Mouse (Mus musculus) liver, adult 2 months (tissue): ENCODE results near the gene Zbtb34. TPM values are rescaled to one million over a fixed set of nuclear protein-coding genes. Genes with fewer than 3 reads are reported as not detected.

Experiments used
- DNase-seq: peaks from one replicate; pipeline ENCODE4 v3.0.0-alpha.2; 2011; ENCODE audit warnings: low read depth, low spot score; ENCODE audit errors: extremely low read depth
- H3K27ac ChIP-seq: fragments of 200-500 bp; replicated peaks from 2 replicates; pipeline ENCODE4 v1.5.1; 2012; ENCODE audit warnings: low read depth, mild to moderate bottlenecking, control low read depth, inconsistent platforms, low read length; ENCODE audit not compliant: insufficient read depth
- H3K27me3 ChIP-seq: fragments of 200-500 bp; 2 replicates; pipeline ENCODE4 v1.6.1; 2012; ENCODE audit warnings: mild to moderate bottlenecking, moderate library complexity, low read length, inconsistent platforms; ENCODE audit not compliant: control insufficient read depth, insufficient read depth
- H3K36me3 ChIP-seq: fragments of 200-500 bp; 2 replicates; pipeline ENCODE4 v1.6.1; 2012; ENCODE audit warnings: low read length, inconsistent platforms; ENCODE audit not compliant: control insufficient read depth, insufficient read depth
- H3K4me1 ChIP-seq: fragments of 200-500 bp; 2 replicates; pipeline ENCODE4 v1.6.1; 2011; ENCODE audit warnings: low read length; ENCODE audit not compliant: control insufficient read depth, insufficient read depth
- H3K4me3 ChIP-seq: fragments of 200-500 bp; 2 replicates; pipeline ENCODE4 v1.5.1; 2011; ENCODE audit warnings: low read depth, mild to moderate bottlenecking, control low read depth, low read length, moderate library complexity; ENCODE audit not compliant: insufficient read depth
- H3K79me2 ChIP-seq: fragments of 200-500 bp; 2 replicates; pipeline ENCODE4 v1.6.1; 2012; ENCODE audit warnings: inconsistent platforms, mild to moderate bottlenecking, low read length, moderate library complexity; ENCODE audit not compliant: control insufficient read depth, insufficient read depth
- H3K9ac ChIP-seq: fragments of 200-500 bp; 2 replicates; pipeline ENCODE4 v1.6.1; 2012; ENCODE audit warnings: low read depth, mild to moderate bottlenecking, control low read depth, inconsistent platforms, low read length
- CTCF ChIP-seq: fragments of 200-500 bp; IDR thresholded peaks from 2 replicates; pipeline ENCODE4 v1.5.1; 2011; ENCODE audit warnings: low read depth, low read length, control low read depth
- POLR2A ChIP-seq: fragments of 200-500 bp; IDR thresholded peaks from 2 replicates; pipeline ENCODE4 v1.6.1; 2011; ENCODE audit warnings: low read length, control low read depth; ENCODE audit not compliant: insufficient read depth; ENCODE audit errors: extremely low read depth
- WGBS: fragments of 180-500 bp; shearing (Covaris S2); methylation state at CpG from one replicate; pipeline ENCODE4 v1.1.7; 2018; 5-methylcytosine and 5-hydroxymethylcytosine counted together
- polyA plus RNA-seq: library from polyadenylated mRNA; depleted of rRNA; stranded (reverse); fragments of >200 nt; gene quantifications from 2 replicates; pipeline ENCODE4 v1.2.3, GENCODE M21; 2012
- total RNA-seq: library from RNA; depleted of rRNA; stranded (reverse); fragments of >200 nt; gene quantifications from 2 replicates; pipeline ENCODE4 v1.2.3, GENCODE M21; 2014

Zbtb34 gene
- total and polyA plus RNA-seq, 2 experiments: 1.9 to 2.5 TPM

- 18% methylated on average over 5 of the region's 5 CpGs for WGBS
- Histone ChIP-seq H3K79me2 (no peaks in the 10 kb centered on the region), H3K4me1 (peaks cover 21% of the 10 kb centered on the region), H3K9ac (no peak overlapping the region), H3K27ac (no peak overlapping the region), H3K36me3 (0 out of 2 replicates have a peak, but pooled peaks cover 2% of the 10 kb centered on the region), H3K27me3 (no peaks in the 10 kb centered on the region), H3K4me3 (no peak overlapping the region)
- DNase-seq: peak; percentile 96
- TF ChIP-seq CTCF (no peak), POLR2A (no peak)
Observed at GRCm38 (mm10) chr2:33444358-33444757, 13.2 kb upstream of the Zbtb34 start.

GRCm38 (mm10) chr2:33442701-33443100 lies 11.6 kb upstream of the Zbtb34 start:
- 59% methylated on average over 4 of the region's 4 CpGs for WGBS
- no peak for TF ChIP-seq CTCF
- no peak for TF ChIP-seq POLR2A
- no peak overlapping the region for H3K9ac ChIP-seq
- H3K4me3 ChIP-seq: no peak overlapping the region
- no peaks in the 10 kb centered on the region for H3K27me3 ChIP-seq
- no peak for DNase-seq
- no peaks in the 10 kb centered on the region for H3K79me2 ChIP-seq
- H3K4me1 ChIP-seq: peaks cover 21% of the 10 kb centered on the region
- no peaks in the 10 kb centered on the region for H3K36me3 ChIP-seq
- no peak overlapping the region for H3K27ac ChIP-seq

- H3K27me3 ChIP-seq: no peaks in the 10 kb centered on the region
- TF ChIP-seq POLR2A (no peak), CTCF (no peak)
- H3K4me1 ChIP-seq: peaks cover 7% of the 10 kb centered on the region
- no peaks in the 10 kb centered on the region for H3K36me3 ChIP-seq
- no peak overlapping the region for H3K4me3 ChIP-seq
- H3K27ac ChIP-seq: no peak overlapping the region
- no peak for DNase-seq
- 59% methylated on average over 4 of the region's 4 CpGs for WGBS
- H3K79me2 ChIP-seq: no peaks in the 10 kb centered on the region
- H3K9ac ChIP-seq: no peak overlapping the region
Observed at GRCm38 (mm10) chr2:33440893-33441292, 9.8 kb upstream of the Zbtb34 start.

DNA sequence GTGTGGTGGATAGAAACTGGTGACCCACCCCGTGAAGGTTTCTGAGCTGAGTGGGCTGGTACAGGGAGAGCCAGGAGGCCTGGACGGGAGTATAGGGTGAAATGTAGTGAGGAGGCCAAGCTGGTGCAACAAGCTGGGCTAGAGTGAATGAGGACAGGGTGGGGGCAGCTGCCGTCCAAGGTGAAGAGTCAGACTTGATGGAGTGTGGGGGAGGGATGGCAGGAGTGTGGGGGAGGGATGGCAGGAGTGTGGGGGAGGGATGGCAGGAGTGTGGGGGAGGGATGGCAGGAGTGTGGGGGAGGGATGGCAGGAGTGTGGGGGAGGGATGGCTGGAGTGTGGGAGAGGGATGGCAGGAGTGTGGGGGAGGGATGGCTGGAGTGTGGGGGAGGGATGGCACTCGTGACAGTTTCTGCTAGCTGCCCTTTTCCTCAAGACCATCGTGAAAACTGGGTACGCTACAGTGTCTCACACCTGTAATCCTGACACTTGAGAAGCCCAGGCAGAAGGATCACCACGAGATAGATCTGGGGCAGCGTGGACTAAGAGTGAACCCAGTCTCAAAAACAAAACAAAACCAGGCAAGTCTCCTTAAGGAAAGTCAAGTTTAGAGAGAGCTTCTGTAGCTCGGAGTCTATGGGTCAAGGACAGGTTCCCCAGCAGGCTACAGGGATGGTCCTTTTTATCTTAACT lies 9.0 kb upstream of the Zbtb34 start:
- 58% methylated on average over 9 of the region's 9 CpGs for WGBS
- no peak overlapping the region for H3K4me3 ChIP-seq

GRCm38 (mm10) chr2:33439471-33439881 lies 8.4 kb upstream of the Zbtb34 start:
- no peaks in the 10 kb centered on the region for H3K36me3 ChIP-seq
- no peak for DNase-seq
- 71% methylated on average over 8 of the region's 8 CpGs for WGBS
- no peak overlapping the region for H3K4me3 ChIP-seq
- TF ChIP-seq POLR2A (no peak), CTCF (no peak)
- no peaks in the 10 kb centered on the region; the same call in 1 of the 2 replicates for H3K4me1 ChIP-seq
- no peaks in the 10 kb centered on the region for H3K27me3 ChIP-seq
- H3K9ac ChIP-seq: no peak overlapping the region
- no peak overlapping the region for H3K27ac ChIP-seq
- no peaks in the 10 kb centered on the region for H3K79me2 ChIP-seq

More for the DNA sequence above, 9.0 kb upstream of the Zbtb34 start:
- H3K36me3 ChIP-seq: no peaks in the 10 kb centered on the region
- H3K79me2 ChIP-seq: no peaks in the 10 kb centered on the region
- DNase-seq: no peak
- no peaks in the 10 kb centered on the region for H3K27me3 ChIP-seq
- H3K27ac ChIP-seq: no peak overlapping the region
- H3K4me1 ChIP-seq: peaks cover 3% of the 10 kb centered on the region
- no peak overlapping the region for H3K9ac ChIP-seq
- no peak for TF ChIP-seq CTCF

DNA sequence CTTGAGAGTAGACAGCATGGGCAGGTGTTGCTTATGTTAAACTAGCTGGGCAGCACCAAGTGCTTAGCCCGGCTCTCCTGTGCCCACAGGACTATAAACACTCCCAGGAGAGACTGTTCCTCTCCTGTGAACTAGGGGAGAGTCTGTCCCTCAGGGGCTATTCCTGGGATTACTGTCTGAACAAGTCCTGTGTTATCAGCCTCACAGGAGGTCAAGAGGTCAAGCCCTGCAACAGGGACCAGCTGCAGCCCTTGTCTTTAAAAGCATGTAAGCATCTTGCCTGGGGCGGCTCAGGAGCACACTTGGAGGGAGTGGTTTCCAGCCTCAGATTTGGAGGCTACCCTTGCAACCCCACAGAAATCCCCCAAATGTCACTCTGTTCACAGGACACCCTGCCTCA lies 7.3 kb upstream of the Zbtb34 start:
- DNase-seq: no peak
- H3K9ac ChIP-seq: no peak overlapping the region
- no peaks in the 10 kb centered on the region for H3K36me3 ChIP-seq
- no peak overlapping the region for H3K27ac ChIP-seq
- no peaks in the 10 kb centered on the region for H3K27me3 ChIP-seq
- H3K4me3 ChIP-seq: no peak overlapping the region
- WGBS: 93% methylated on average over 2 of the region's 2 CpGs
- no peaks in the 10 kb centered on the region for H3K79me2 ChIP-seq
- TF ChIP-seq POLR2A: no peak
- no peak for TF ChIP-seq CTCF
- no peaks in the 10 kb centered on the region for H3K4me1 ChIP-seq
